In the genomic region with DNA sequence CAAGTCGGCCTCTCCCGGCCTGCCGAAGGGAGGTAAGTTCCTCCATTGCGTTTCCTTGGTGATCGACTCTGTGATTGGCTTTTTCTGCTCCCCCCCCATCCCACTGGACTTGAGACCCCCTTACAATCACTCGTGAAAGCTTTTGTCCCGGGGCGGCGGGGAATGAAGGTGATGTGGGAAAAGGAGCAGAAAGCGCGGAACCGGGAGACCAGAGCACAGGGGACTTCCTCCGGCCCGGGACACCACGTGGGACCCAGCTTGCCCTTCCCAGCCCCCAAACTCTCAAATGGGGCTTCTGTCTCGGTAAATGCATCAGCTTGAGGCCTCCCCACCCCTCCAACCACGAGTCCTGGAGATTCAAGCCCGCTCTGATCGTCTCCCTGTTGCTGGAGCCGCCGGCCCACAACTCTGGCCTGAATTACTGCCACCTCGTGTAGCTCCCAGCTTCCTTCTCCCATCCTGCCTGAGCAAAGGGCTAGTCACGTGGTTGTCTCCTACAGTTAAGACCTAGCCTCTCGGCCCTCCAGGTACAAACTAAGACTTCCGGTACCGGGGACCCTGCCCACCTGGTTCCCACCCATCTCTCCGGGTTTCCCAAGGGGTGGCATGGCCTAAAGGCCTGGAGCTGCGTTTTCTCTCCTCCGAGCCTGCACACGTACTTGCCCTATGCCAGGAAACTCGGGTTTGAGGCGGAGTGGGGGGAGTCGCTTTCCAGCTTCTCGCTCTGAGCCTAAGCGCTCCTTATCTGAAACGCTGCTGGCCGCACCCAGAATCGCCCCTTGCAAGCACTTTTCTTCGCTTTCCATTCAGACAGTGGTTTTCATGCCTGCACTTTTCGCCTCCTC, we compare ENCODE assay signal across 8 mouse cellular contexts. TPM values are rescaled to one million over a fixed set of nuclear protein-coding genes. Genes with fewer than 3 reads are reported as not detected.
DNase-seq lines count a peak whose midpoint lies in the region; ATAC-seq and TF ChIP-seq lines count a peak whose summit lies in the region.

No protein-coding gene starts in this region.

- peak overlapping the region; percentile 47 for H3K27ac ChIP-seq in cerebellum, adult 2 months (ENCODE audit: insufficient read depth, low read length)
- H3K27ac ChIP-seq in forebrain, embryonic 15.5 days (replicated peaks): peak overlapping the region; percentile 73
- peak overlapping the region; percentile 96 for H3K27ac ChIP-seq in hindbrain, embryonic 10.5 days
- H3K27ac ChIP-seq in small intestine, adult 2 months (ENCODE audit: insufficient read depth, low read depth, low read length): peak overlapping the region; percentile 75

- peak; percentile 48; the same call in 1 of the 2 replicates for TF ChIP-seq POLR2A in cerebellum, adult 2 months (IDR thresholded peaks at IDR 0.05; ENCODE audit: borderline replicate concordance, insufficient read depth, low read length)
- peak; percentile 42; the same call in 1 of the 2 replicates for TF ChIP-seq POLR2A in small intestine, adult 2 months (IDR thresholded peaks at IDR 0.05; ENCODE audit: low read depth, low read length)

- TF ChIP-seq CTCF in cerebellum, adult 2 months (IDR thresholded peaks at IDR 0.05; ENCODE audit: borderline replicate concordance, insufficient read depth, low read depth, low read length): peak; percentile 12; the same call in 1 of the 2 replicates
- no peak for TF ChIP-seq CTCF in small intestine, adult 2 months (IDR thresholded peaks at IDR 0.05; ENCODE audit: extremely low read depth, insufficient read length, insufficient replicate concordance, low read depth, low read length)

- WGBS in cerebellum, adult 2 months: 2% methylated on average over 40 of the region's 40 CpGs
- WGBS in forebrain, embryonic 15.5 days: under 1% methylated on average over 40 of the region's 40 CpGs
- under 1% methylated on average over 40 of the region's 40 CpGs for WGBS in hindbrain, embryonic 10.5 days
- under 1% methylated on average over 40 of the region's 40 CpGs for WGBS in small intestine, adult 2 months

- no peaks in the 10 kb centered on the region for H3K36me3 ChIP-seq in forebrain, embryonic 15.5 days
- H3K36me3 ChIP-seq in hindbrain, embryonic 10.5 days: no peaks in the 10 kb centered on the region
- no peaks in the 10 kb centered on the region for H3K36me3 ChIP-seq in small intestine, adult 2 months (ENCODE audit: control insufficient read depth, insufficient read depth, low read length)

- ATAC-seq in frontal cortex, adult (ENCODE audit: low TSS enrichment): 0 out of 2 replicates have a peak, but pooled peaks have one; percentile 33
- ATAC-seq in forebrain, embryonic 15.5 days (replicated peaks): no peak
- peak; percentile 37 for ATAC-seq in megakaryocyte progenitor cell, adult 5-6 weeks (replicated peaks; ENCODE audit: poor library complexity)

- peak overlapping the region; percentile 97 for H3K4me2 ChIP-seq in forebrain, embryonic 15.5 days (replicated peaks)

- peak overlapping the region; percentile 70 for H3K4me3 ChIP-seq in cerebellum, adult 2 months (replicated peaks; ENCODE audit: insufficient read depth, low read depth, low read length)
- peak overlapping the region; percentile 60 for H3K4me3 ChIP-seq in forebrain, embryonic 15.5 days
- H3K4me3 ChIP-seq in hindbrain, embryonic 10.5 days: peak overlapping the region; percentile 82
- H3K4me3 ChIP-seq in small intestine, adult 2 months (ENCODE audit: low read depth, low read length): peak overlapping the region; percentile 77

- DNase-seq in frontal cortex, postnatal 25 days (ENCODE audit: low spot score in 2 of 2): no peak
- peak; percentile 66 to 72 for DNase-seq in cerebellum, adult 2 months
- DNase-seq in hindbrain, embryonic 10.5 days (ENCODE audit: low spot score): peak; percentile 81
- DNase-seq in left cerebral cortex, postnatal 36 days (ENCODE audit: low spot score in 2 of 2): peak; percentile 37 to 51

- H3K4me1 ChIP-seq in cerebellum, adult 2 months (ENCODE audit: control insufficient read depth, insufficient read depth, low read length): no peaks in the 10 kb centered on the region
- H3K4me1 ChIP-seq in forebrain, embryonic 15.5 days: peaks cover 40% of the 10 kb centered on the region
- H3K4me1 ChIP-seq in hindbrain, embryonic 10.5 days (replicated peaks): peaks cover 56% of the 10 kb centered on the region
- peaks cover 2% of the 10 kb centered on the region; the same call in 1 of the 2 replicates for H3K4me1 ChIP-seq in small intestine, adult 2 months (ENCODE audit: control insufficient read depth, insufficient read depth, insufficient read length, low read length)

- no peaks in the 10 kb centered on the region for H3K9me3 ChIP-seq in forebrain, embryonic 15.5 days
- no peaks in the 10 kb centered on the region for H3K9me3 ChIP-seq in hindbrain, embryonic 10.5 days

- peak overlapping the region; percentile 57 for H3K9ac ChIP-seq in forebrain, embryonic 15.5 days (replicated peaks)

- H3K27me3 ChIP-seq in cerebellum, adult 2 months (ENCODE audit: control insufficient read depth, insufficient read depth, low read length): no peaks in the 10 kb centered on the region
- no peaks in the 10 kb centered on the region for H3K27me3 ChIP-seq in forebrain, embryonic 15.5 days
- no peaks in the 10 kb centered on the region for H3K27me3 ChIP-seq in hindbrain, embryonic 10.5 days (ENCODE audit: insufficient read depth, poor library complexity, severe bottlenecking)
- no peaks in the 10 kb centered on the region for H3K27me3 ChIP-seq in small intestine, adult 2 months (ENCODE audit: control insufficient read depth, insufficient read depth, low read length)

- intact Hi-C loops in left cerebral cortex, postnatal 36 days (cut with DNase I): no loop called here

RNA-seq across cellular contexts. Expression of gene Set, which starts 5.3 kb away (rescaled TPM):
- 138 and 159 TPM in 2 replicates for polyA plus RNA-seq in cerebellum, adult 2 months (2012; rRNA removed)
- polyA plus RNA-seq in forebrain, embryonic 15.5 days (2015; fragmentation: Nextera tagmentation; extraction: Ambion mirVana): 445 and 449 TPM in 2 replicates
- 607 and 799 TPM in 2 replicates for polyA plus RNA-seq in hindbrain, embryonic 10.5 days (2016; fragmentation: Nextera tagmentation; extraction: Ambion mirVana)
- total RNA-seq in left cerebral cortex, postnatal 36 days (2021): 100 to 1,000 TPM; 180 to 185 TPM
- total RNA-seq in megakaryocyte progenitor cell, adult 5-6 weeks (2015): 465 and 470 TPM in 2 replicates
- 1,489 and 2,093 TPM in 2 replicates for total RNA-seq in megakaryocyte progenitor cell, adult 5-6 weeks (2017)
- 19.2 and 40.4 TPM in 2 replicates for polyA plus RNA-seq in small intestine, adult 2 months (2012; rRNA removed)

RNA-seq across cellular contexts. Expression of gene Wdr34, which starts 13.8 kb away (rescaled TPM):
- polyA plus RNA-seq in cerebellum, adult 2 months (2012; rRNA removed): 25.2 and 25.6 TPM in 2 replicates
- 70.1 and 76.2 TPM in 2 replicates for polyA plus RNA-seq in forebrain, embryonic 15.5 days (2015; fragmentation: Nextera tagmentation; extraction: Ambion mirVana)
- polyA plus RNA-seq in hindbrain, embryonic 10.5 days (2016; fragmentation: Nextera tagmentation; extraction: Ambion mirVana): 27.3 and 36.7 TPM in 2 replicates
- 10 to 100 TPM; 38.6 to 40.8 TPM for total RNA-seq in left cerebral cortex, postnatal 36 days (2021)
- total RNA-seq in megakaryocyte progenitor cell, adult 5-6 weeks (2015): 9.5 and 18.5 TPM in 2 replicates
- 9.4 and 10.3 TPM in 2 replicates for total RNA-seq in megakaryocyte progenitor cell, adult 5-6 weeks (2017)
- 7.5 and 8.3 TPM in 2 replicates for polyA plus RNA-seq in small intestine, adult 2 months (2012; rRNA removed)

RNA-seq across cellular contexts. Expression of gene Pkn3, which starts 15.0 kb away (rescaled TPM):
- polyA plus RNA-seq in cerebellum, adult 2 months (2012; rRNA removed): 2.4 TPM in 2 replicates
- polyA plus RNA-seq in forebrain, embryonic 15.5 days (2015; fragmentation: Nextera tagmentation; extraction: Ambion mirVana): 3.5 and 3.9 TPM in 2 replicates
- polyA plus RNA-seq in hindbrain, embryonic 10.5 days (2016; fragmentation: Nextera tagmentation; extraction: Ambion mirVana): 9.7 TPM in 2 replicates
- 1 to 10 TPM; 1.1 to 2.9 TPM for total RNA-seq in left cerebral cortex, postnatal 36 days (2021)
- 3.1 and 3.6 TPM in 2 replicates for total RNA-seq in megakaryocyte progenitor cell, adult 5-6 weeks (2015)
- total RNA-seq in megakaryocyte progenitor cell, adult 5-6 weeks (2017): 7.9 and 10.2 TPM in 2 replicates
- polyA plus RNA-seq in small intestine, adult 2 months (2012; rRNA removed): 4.9 and 7.8 TPM in 2 replicates

RNA-seq across cellular contexts. Expression of gene Zdhhc12, which starts 31.0 kb away (rescaled TPM):
- 14.4 and 15.5 TPM in 2 replicates for polyA plus RNA-seq in cerebellum, adult 2 months (2012; rRNA removed)
- 16.7 and 18.6 TPM in 2 replicates for polyA plus RNA-seq in forebrain, embryonic 15.5 days (2015; fragmentation: Nextera tagmentation; extraction: Ambion mirVana)
- polyA plus RNA-seq in hindbrain, embryonic 10.5 days (2016; fragmentation: Nextera tagmentation; extraction: Ambion mirVana): 37.6 and 41.5 TPM in 2 replicates
- 1 to 10 TPM; 7.2 to 8.6 TPM for total RNA-seq in left cerebral cortex, postnatal 36 days (2021)
- 17.4 and 18.2 TPM in 2 replicates for total RNA-seq in megakaryocyte progenitor cell, adult 5-6 weeks (2015)
- total RNA-seq in megakaryocyte progenitor cell, adult 5-6 weeks (2017): 10.7 and 13.3 TPM in 2 replicates
- 81.4 and 175 TPM in 2 replicates for polyA plus RNA-seq in small intestine, adult 2 months (2012; rRNA removed)

Comparison
In these comparisons a context has a peak if more than half of its experiments do, and no peak if none do; other contexts are left out.
1. DNase-seq: peak in cerebellum, adult 2 months (2 of 2), hindbrain, embryonic 10.5 days (single experiment) and left cerebral cortex, postnatal 36 days (2 of 2); none in frontal cortex, postnatal 25 days (0 of 2).
2. Peak in every context shown above with its lines, with median percentiles within 50 percentile points of each other: H3K27ac ChIP-seq and H3K4me3 ChIP-seq.